Mouse (Mus musculus) limb, embryonic 14.5 days (tissue): Measurements from ENCODE around the gene S100a2. TPM values are rescaled to one million over a fixed set of nuclear protein-coding genes. Genes with fewer than 3 reads are reported as not detected.

ENCODE experiments used
- ATAC-seq: fragments of 200-750 bp; cut with Nextera tagmentation; 2 replicates; pipeline ENCODE4 v1.8.0; 2017; ENCODE audit warnings: low read depth, moderate number of reproducible peaks, moderate TSS enrichment; ENCODE audit not compliant: low FRiP score
- DNase-seq: peaks from one replicate; pipeline ENCODE4 v3.0.0-alpha.2; 2015; ENCODE audit warnings: low spot score
- H3K27ac ChIP-seq: fragments of 300-500 bp; sonication (generic); replicated peaks from 2 replicates; pipeline ENCODE4 v1.5.1; 2014; ENCODE audit warnings: low read depth, mild to moderate bottlenecking, low read length, moderate library complexity, mixed read lengths
- H3K27me3 ChIP-seq: fragments of 300-500 bp; sonication (generic); 2 replicates; pipeline ENCODE4 v1.6.1; 2014; ENCODE audit warnings: low read length, mixed read lengths; ENCODE audit not compliant: control insufficient read depth, insufficient read depth
- H3K36me3 ChIP-seq: fragments of 300-500 bp; sonication (generic); 2 replicates; pipeline ENCODE4 v1.6.1; 2014; ENCODE audit warnings: mild to moderate bottlenecking, low read length, moderate library complexity, mixed read lengths; ENCODE audit not compliant: control insufficient read depth, insufficient read depth
- H3K4me1 ChIP-seq: fragments of 300-500 bp; sonication (generic); 2 replicates; pipeline ENCODE4 v1.6.1; 2014; ENCODE audit warnings: antibody characterized with exemption, low read length, mixed read lengths; ENCODE audit not compliant: control insufficient read depth, insufficient read depth
- H3K4me2 ChIP-seq: fragments of 300-500 bp; sonication (generic); replicated peaks from 2 replicates; pipeline ENCODE4 v1.6.1; 2014; ENCODE audit warnings: low read depth, mild to moderate bottlenecking, low read length, moderate library complexity; ENCODE audit not compliant: severe bottlenecking
- H3K4me3 ChIP-seq: fragments of 300-500 bp; sonication (generic); replicated peaks from 2 replicates; pipeline ENCODE4 v1.5.1; 2014; ENCODE audit warnings: low read length
- H3K9ac ChIP-seq: fragments of 300-500 bp; sonication (generic); 2 replicates; pipeline ENCODE4 v1.6.1; 2014; ENCODE audit warnings: mild to moderate bottlenecking, low read depth, low read length, moderate library complexity; ENCODE audit not compliant: severe bottlenecking
- H3K9me3 ChIP-seq: fragments of 300-500 bp; sonication (generic); 2 replicates; pipeline ENCODE4 v1.6.1; 2016; ENCODE audit warnings: low read length; ENCODE audit not compliant: control insufficient read depth
- POLR2A ChIP-seq: fragments of 200-500 bp; IDR thresholded peaks from 2 replicates; pipeline ENCODE4 v1.8.0; 2012; ENCODE audit warnings: inconsistent platforms, mild to moderate bottlenecking, moderate library complexity, borderline replicate concordance; ENCODE audit not compliant: insufficient read depth, insufficient read length; ENCODE audit errors: extremely low read depth
- WGBS: fragments of 180-500 bp; shearing (Covaris S2); extraction: QIAGEN DNeasy Blood & Tissue Kit; methylation state at CpG from one replicate; pipeline ENCODE4 v1.1.7; 2014; 5-methylcytosine and 5-hydroxymethylcytosine counted together
- polyA plus RNA-seq, 2 experiments: library from polyadenylated mRNA; depleted of rRNA in 1 of 2; stranded (reverse) in 1 of 2; unstranded in 1 of 2; fragments of >200 nt; fragmentation: Nextera tagmentation in 1 of 2; extraction: Ambion mirVana in 1 of 2; gene quantifications; 2 replicates each; pipeline versions ENCODE4 v1.2.1 to v1.2.3; 2012 to 2014

S100a2 gene
- polyA plus RNA-seq, 2 experiments = not detected

DNA sequence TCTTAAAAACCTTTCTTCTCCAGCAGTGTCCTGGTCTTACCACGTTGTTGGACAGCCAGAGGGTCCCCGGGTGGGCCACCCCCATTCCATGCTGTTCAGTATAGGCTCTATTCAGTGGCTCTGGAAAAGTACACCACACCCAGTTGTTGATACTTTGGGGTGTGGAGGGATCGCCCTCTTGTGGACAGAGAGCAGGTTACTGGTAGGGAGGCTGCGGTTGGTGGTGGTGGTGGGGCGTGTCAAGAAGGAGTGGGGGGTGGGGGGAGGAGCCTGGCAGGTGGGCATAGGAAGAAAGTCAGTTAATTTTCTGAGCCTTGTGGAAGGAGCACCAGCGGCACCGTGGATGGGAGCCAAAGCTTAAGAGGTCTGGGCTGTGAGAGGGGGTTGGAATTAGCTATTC, 25.4 kb downstream of the S100a2 start:
- peak overlapping the region; percentile 9; the same call in 1 of the 2 replicates for H3K4me2 ChIP-seq
- H3K27ac ChIP-seq = no peak overlapping the region
- WGBS = 5% methylated on average over 7 of the region's 7 CpGs
- H3K9ac ChIP-seq = no peak overlapping the region
- peak; percentile 77 for DNase-seq
- no peaks in the 10 kb centered on the region for H3K9me3 ChIP-seq
- ATAC-seq = peak; percentile 86
- H3K4me3 ChIP-seq = no peak overlapping the region
- H3K4me1 ChIP-seq = peaks cover 24% of the 10 kb centered on the region; the same call in 1 of the 2 replicates
- H3K36me3 ChIP-seq = no peaks in the 10 kb centered on the region
- TF ChIP-seq POLR2A = no peak
- H3K27me3 ChIP-seq = no peaks in the 10 kb centered on the region

DNA sequence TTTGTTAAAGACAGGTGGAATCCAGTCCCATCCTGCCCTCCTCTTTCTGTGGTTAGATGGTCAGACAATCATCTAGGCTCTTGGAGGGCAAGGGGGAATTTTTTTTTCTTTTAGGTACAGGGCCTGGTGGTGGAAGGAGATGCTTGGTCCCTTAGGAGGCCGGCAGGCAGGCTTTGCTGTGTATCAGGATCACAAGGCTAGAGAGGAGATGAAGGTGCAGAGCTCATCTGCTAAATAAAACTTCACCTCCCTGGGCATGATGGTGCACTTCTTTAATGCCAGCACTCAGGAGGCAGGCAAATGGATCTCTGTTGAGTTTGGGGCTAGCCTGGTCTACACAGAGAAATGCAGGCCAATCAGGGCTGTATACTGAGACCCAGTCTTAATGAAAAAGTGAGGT, 25.9 kb downstream of the S100a2 start:
- no peak overlapping the region for H3K9ac ChIP-seq
- TF ChIP-seq POLR2A = no peak
- no peaks in the 10 kb centered on the region for H3K9me3 ChIP-seq
- no peak overlapping the region for H3K4me3 ChIP-seq
- no peaks in the 10 kb centered on the region for H3K27me3 ChIP-seq
- H3K27ac ChIP-seq = no peak overlapping the region
- WGBS = 69% methylated on average over 1 of the region's 1 CpGs
- DNase-seq (no peak), ATAC-seq (no peak)
- peaks cover 24% of the 10 kb centered on the region; the same call in 1 of the 2 replicates for H3K4me1 ChIP-seq
- H3K4me2 ChIP-seq = no peak overlapping the region; the same call in 1 of the 2 replicates
- H3K36me3 ChIP-seq = no peaks in the 10 kb centered on the region

DNA sequence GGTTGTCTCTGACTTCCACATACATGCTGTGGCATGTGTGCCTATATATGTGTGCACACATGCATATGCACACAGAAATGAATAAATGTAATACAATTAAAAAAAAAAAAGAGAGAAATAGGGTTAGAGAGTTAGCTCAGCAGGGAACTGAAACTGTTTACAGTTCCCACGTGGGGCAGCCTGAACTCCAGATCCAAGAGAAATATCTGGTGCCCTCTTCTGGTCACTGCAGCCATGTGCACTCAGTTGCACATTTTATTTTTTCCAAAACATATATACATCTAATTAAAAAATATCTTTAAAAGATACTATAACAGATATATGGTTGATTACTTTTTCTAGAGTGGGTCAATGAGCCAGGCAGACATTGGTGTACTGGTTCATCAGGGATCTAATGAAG, 27.5 kb downstream of the S100a2 start:
- TF ChIP-seq POLR2A = no peak
- Histone ChIP-seq H3K4me1 (peaks cover 24% of the 10 kb centered on the region; the same call in 1 of the 2 replicates), H3K4me3 (no peak overlapping the region), H3K4me2 (no peak overlapping the region), H3K9ac (no peak overlapping the region), H3K36me3 (no peaks in the 10 kb centered on the region), H3K27me3 (no peaks in the 10 kb centered on the region), H3K9me3 (no peaks in the 10 kb centered on the region), H3K27ac (no peak overlapping the region)
- 11% methylated on average over 1 of the region's 1 CpGs for WGBS
- ATAC-seq = no peak
- no peak for DNase-seq

DNA sequence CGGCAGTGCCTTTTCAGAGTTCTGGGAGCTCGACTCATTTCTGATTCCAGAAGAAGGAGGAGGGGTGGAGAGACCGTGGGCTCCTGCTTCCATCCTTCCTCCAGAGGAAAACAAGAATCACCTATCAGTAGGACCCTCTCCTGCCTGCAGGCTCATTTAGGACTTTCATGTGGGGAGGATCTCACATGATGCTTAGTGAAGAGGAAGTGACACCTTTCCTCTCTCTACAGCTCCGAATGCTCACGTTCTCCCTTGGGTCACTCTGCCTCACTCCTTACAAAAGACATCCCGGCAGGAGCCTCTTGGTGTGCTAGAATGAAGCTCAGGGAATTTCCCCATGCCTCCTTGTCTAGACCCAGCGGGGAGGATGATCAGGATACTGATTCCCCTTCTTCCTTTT, 31.5 kb downstream of the S100a2 start:
- Histone ChIP-seq H3K4me1 (peaks cover 12% of the 10 kb centered on the region; the same call in 1 of the 2 replicates), H3K4me2 (no peak overlapping the region), H3K36me3 (no peaks in the 10 kb centered on the region), H3K27me3 (no peaks in the 10 kb centered on the region), H3K27ac (no peak overlapping the region), H3K4me3 (no peak overlapping the region), H3K9me3 (no peaks in the 10 kb centered on the region), H3K9ac (no peak overlapping the region)
- 51% methylated on average over 7 of the region's 7 CpGs for WGBS
- ATAC-seq (no peak), DNase-seq (no peak)
- TF ChIP-seq POLR2A = no peak

DNA sequence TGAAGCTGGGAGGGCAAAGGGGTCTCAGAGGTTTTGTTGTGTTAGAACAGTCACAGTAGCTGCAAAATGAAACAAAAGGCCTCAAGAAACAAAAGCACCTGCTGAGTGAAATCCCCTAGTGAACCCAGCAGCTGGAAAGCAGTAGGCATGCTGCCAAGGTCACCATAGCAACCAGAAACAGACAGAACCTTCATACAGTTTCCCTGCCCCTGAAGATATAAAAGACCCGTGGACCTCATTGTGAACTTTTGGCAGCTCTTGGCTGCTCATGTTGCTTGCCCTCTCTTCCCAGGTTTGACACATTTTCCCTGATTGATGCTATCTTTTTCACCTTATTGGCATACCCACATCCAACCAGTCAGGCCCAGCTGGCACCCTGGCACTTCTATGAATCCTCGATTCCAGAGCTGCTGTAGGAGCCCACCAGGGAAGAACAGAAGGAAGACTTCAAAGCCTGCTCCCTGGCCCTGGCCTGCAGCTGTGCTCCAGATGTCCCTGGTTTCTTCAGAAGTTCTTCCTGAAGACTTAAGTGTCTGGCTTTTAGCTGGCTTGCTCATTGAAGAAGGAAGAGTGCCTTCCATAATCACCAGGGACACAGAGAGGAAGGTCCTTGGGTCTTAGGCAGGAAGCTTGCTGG, 33.5 kb downstream of the S100a2 start:
- H3K4me3 ChIP-seq = no peak overlapping the region
- H3K36me3 ChIP-seq = no peaks in the 10 kb centered on the region
- H3K27me3 ChIP-seq = no peaks in the 10 kb centered on the region
- H3K4me2 ChIP-seq = no peak overlapping the region
- peaks cover 12% of the 10 kb centered on the region; the same call in 1 of the 2 replicates for H3K4me1 ChIP-seq
- ATAC-seq (peak; percentile 85), DNase-seq (peak; percentile 86)
- no peak overlapping the region for H3K9ac ChIP-seq
- WGBS = 7% methylated on average over 2 of the region's 2 CpGs
- H3K9me3 ChIP-seq = no peaks in the 10 kb centered on the region
- no peak for TF ChIP-seq POLR2A
- H3K27ac ChIP-seq = no peak overlapping the region
